Mouse (Mus musculus) lung, adult 2 months (tissue): ENCODE results near the gene Nudt16.

Source experiments
- CTCF ChIP-seq: fragments of 200-500 bp; IDR thresholded peaks from 2 replicates; pipeline ENCODE4 v1.5.1; 2011; ENCODE audit warnings: mild to moderate bottlenecking, low read length, control low read depth; ENCODE audit not compliant: insufficient read depth
- POLR2A ChIP-seq: fragments of 200-500 bp; IDR thresholded peaks from 2 replicates; pipeline ENCODE4 v1.6.1; 2011; ENCODE audit warnings: low read depth, mild to moderate bottlenecking, control low read depth, low read length, borderline replicate concordance; ENCODE audit errors: extremely low read depth

DNA sequence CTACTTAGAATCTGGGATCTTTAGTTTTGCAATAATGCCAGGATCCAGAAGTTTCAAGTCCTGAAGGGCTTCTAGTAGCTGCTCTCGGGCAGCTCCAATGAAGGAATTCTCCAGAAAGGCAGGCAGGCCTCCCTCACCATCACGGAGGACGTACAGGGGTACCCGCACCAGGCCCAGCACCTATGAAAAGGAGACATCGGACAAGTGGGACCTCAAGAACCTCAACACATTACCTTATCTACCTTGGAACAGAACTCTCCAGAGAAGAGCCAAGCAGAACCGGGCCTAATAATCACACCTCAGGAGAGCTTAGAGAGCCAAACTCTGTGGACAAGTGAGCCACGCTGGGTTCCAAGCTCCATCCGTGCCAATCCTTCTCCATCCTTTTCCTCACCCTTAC lies 1.3 kb downstream of the Nudt16 start:
- no peak for TF ChIP-seq CTCF
- no peak for TF ChIP-seq POLR2A
